Mouse (Mus musculus) heart, embryonic 16.5 days (tissue): ENCODE results near the gene Gm20388. TPM values are rescaled to one million over a fixed set of nuclear protein-coding genes. Genes with fewer than 3 reads are reported as not detected.
A peak's percentile ranks its signal among the peaks of the same experiment; 100 is the strongest.
"Not testable (repeated sequence)": the region's sequence is repeated elsewhere in the genome, so short reads cannot be mapped to it uniquely, and the experiment has no call there.

Experiments used
- ATAC-seq: fragments of 200-750 bp; cut with Nextera tagmentation; replicated peaks from 2 replicates; pipeline ENCODE4 v1.8.0; 2017; ENCODE audit warnings: moderate number of reproducible peaks; ENCODE audit not compliant: insufficient read depth, low FRiP score; ENCODE audit errors: extremely low read depth
- H3K27ac ChIP-seq: fragments of 300-500 bp; sonication (generic); 2 replicates; pipeline ENCODE4 v1.5.1; 2014; ENCODE audit warnings: mild to moderate bottlenecking, low read length, control low read depth, moderate library complexity
- H3K27me3 ChIP-seq: fragments of 300-500 bp; sonication (generic); 2 replicates; pipeline ENCODE4 v1.6.1; 2014; ENCODE audit warnings: low read length, mixed read lengths; ENCODE audit not compliant: control insufficient read depth, insufficient read depth
- H3K36me3 ChIP-seq: fragments of 300-500 bp; sonication (generic); 2 replicates; pipeline ENCODE4 v1.6.1; 2014; ENCODE audit not compliant: control insufficient read depth, insufficient read depth
- H3K4me1 ChIP-seq: fragments of 300-500 bp; sonication (generic); 2 replicates; pipeline ENCODE4 v1.6.1; 2014; ENCODE audit warnings: low read length, mixed read lengths; ENCODE audit not compliant: control insufficient read depth, insufficient read depth
- H3K4me2 ChIP-seq: fragments of 300-500 bp; sonication (generic); 2 replicates; pipeline ENCODE4 v1.6.1; 2014; ENCODE audit warnings: low read depth, mild to moderate bottlenecking, control low read depth, low read length
- H3K4me3 ChIP-seq: fragments of 300-500 bp; sonication (generic); 2 replicates; pipeline ENCODE4 v1.5.1; 2014; ENCODE audit warnings: mild to moderate bottlenecking, control low read depth, low read length
- H3K9ac ChIP-seq: fragments of 300-500 bp; sonication (generic); 2 replicates; pipeline ENCODE4 v1.6.1; 2014; ENCODE audit warnings: low read length, control low read depth
- H3K9me3 ChIP-seq: fragments of 300-500 bp; sonication (generic); replicated peaks from 2 replicates; pipeline ENCODE4 v1.6.1; 2016; ENCODE audit warnings: low read length; ENCODE audit not compliant: control insufficient read depth
- whole genome bisulfite sequencing: fragments of 180-500 bp; shearing (Covaris S2); extraction: QIAGEN DNeasy Blood & Tissue Kit; methylation state at CpG from one replicate; pipeline ENCODE4 v1.1.7; 2014; 5-methylcytosine and 5-hydroxymethylcytosine counted together
- polyA plus RNA-seq: library from polyadenylated mRNA; unstranded; fragments of >200 nt; fragmentation: Nextera tagmentation; extraction: Ambion mirVana; gene quantifications from 2 replicates; pipeline ENCODE4 v1.2.1, GENCODE M21; 2015

Gene Gm20388
- polyA plus RNA-seq, 1 experiment from 2014 or later = 4.5 TPM

- H3K9ac ChIP-seq = no peak overlapping the region
- 75% methylated on average over 15 of the region's 15 CpGs for WGBS
- no peak overlapping the region for H3K4me3 ChIP-seq
- H3K27ac ChIP-seq = no peak overlapping the region
- no peak overlapping the region for H3K4me2 ChIP-seq
- no peaks in the 10 kb centered on the region for H3K36me3 ChIP-seq
- no peak for ATAC-seq
- H3K9me3 ChIP-seq = no peaks in the 10 kb centered on the region
- peaks cover 3% of the 10 kb centered on the region; the same call in 1 of the 2 replicates for H3K4me1 ChIP-seq
- H3K27me3 ChIP-seq = no peaks in the 10 kb centered on the region
These were observed 882.1 kb downstream of the Gm20388 start for GRCm38 (mm10) chr8:120792710-120793109.

GRCm38 (mm10) chr8:120795944-120796635 lies 885.4 kb downstream of the Gm20388 start:
- Histone ChIP-seq H3K4me1 (no peaks in the 10 kb centered on the region), H3K27me3 (peaks cover 4% of the 10 kb centered on the region), H3K27ac (no peak overlapping the region), H3K4me2 (no peak overlapping the region), H3K9me3 (no peaks in the 10 kb centered on the region), H3K4me3 (no peak overlapping the region), H3K9ac (no peak overlapping the region), H3K36me3 (no peaks in the 10 kb centered on the region)
- WGBS = 52% methylated on average over 9 of the region's 9 CpGs
- ATAC-seq = peak; percentile 67

GRCm38 (mm10) chr8:120797019-120797727 lies 886.5 kb downstream of the Gm20388 start:
- ATAC-seq = no peak
- Histone ChIP-seq H3K9me3 (no peaks in the 10 kb centered on the region), H3K27me3 (peaks cover 15% of the 10 kb centered on the region), H3K4me1 (no peaks in the 10 kb centered on the region), H3K27ac (no peak overlapping the region), H3K4me3 (no peak overlapping the region), H3K9ac (no peak overlapping the region), H3K36me3 (no peaks in the 10 kb centered on the region), H3K4me2 (no peak overlapping the region)
- WGBS = 80% methylated on average over 9 of the region's 9 CpGs

GRCm38 (mm10) chr8:120800308-120800865 lies 889.7 kb downstream of the Gm20388 start:
- Histone ChIP-seq H3K4me1 (no peaks in the 10 kb centered on the region), H3K4me3 (no peak overlapping the region), H3K9me3 (no peaks in the 10 kb centered on the region), H3K27ac (no peak overlapping the region), H3K27me3 (peaks cover 18% of the 10 kb centered on the region), H3K36me3 (no peaks in the 10 kb centered on the region), H3K9ac (no peak overlapping the region), H3K4me2 (no peak overlapping the region; the same call in 1 of the 2 replicates)
- WGBS = 7% methylated on average over 17 of the region's 17 CpGs
- ATAC-seq = no peak

GRCm38 (mm10) chr8:120803661-120804375 lies 893.2 kb downstream of the Gm20388 start:
- H3K27ac ChIP-seq, H3K4me1 ChIP-seq, ATAC-seq, H3K9me3 ChIP-seq, H3K4me2 ChIP-seq, H3K9ac ChIP-seq, H3K36me3 ChIP-seq, H3K4me3 ChIP-seq: not testable (repeated sequence)
- 70% methylated on average over 6 of the region's 6 CpGs for WGBS
- peaks cover 24% of the 10 kb centered on the region for H3K27me3 ChIP-seq

- Histone ChIP-seq H3K4me3 (no peak overlapping the region), H3K4me2 (no peak overlapping the region), H3K27me3 (peaks cover 24% of the 10 kb centered on the region), H3K36me3 (no peaks in the 10 kb centered on the region), H3K9ac (no peak overlapping the region), H3K9me3 (no peaks in the 10 kb centered on the region), H3K27ac (no peak overlapping the region), H3K4me1 (no peaks in the 10 kb centered on the region)
- ATAC-seq = no peak
- WGBS = 53% methylated on average over 3 of the region's 3 CpGs
These were observed 894.1 kb downstream of the Gm20388 start for GRCm38 (mm10) chr8:120804741-120805140.

- ATAC-seq = no peak
- Histone ChIP-seq H3K27ac (no peak overlapping the region), H3K27me3 (peaks cover 12% of the 10 kb centered on the region), H3K36me3 (no peaks in the 10 kb centered on the region), H3K9ac (0 out of 2 replicates have a peak overlapping the region, but pooled peaks have one; percentile 16), H3K4me3 (no peak overlapping the region), H3K9me3 (no peaks in the 10 kb centered on the region), H3K4me1 (no peaks in the 10 kb centered on the region), H3K4me2 (no peak overlapping the region)
- 31% methylated on average over 12 of the region's 12 CpGs for WGBS
These were observed 896.2 kb downstream of the Gm20388 start for GRCm38 (mm10) chr8:120806780-120807264.

GRCm38 (mm10) chr8:120807719-120808118 lies 897.1 kb downstream of the Gm20388 start:
- Histone ChIP-seq H3K9ac (no peak overlapping the region), H3K27ac (no peak overlapping the region), H3K9me3 (no peaks in the 10 kb centered on the region), H3K36me3 (no peaks in the 10 kb centered on the region), H3K4me3 (no peak overlapping the region), H3K4me1 (no peaks in the 10 kb centered on the region), H3K27me3 (peaks cover 6% of the 10 kb centered on the region), H3K4me2 (no peak overlapping the region)
- WGBS = 33% methylated on average over 6 of the region's 6 CpGs
- ATAC-seq = no peak
